In genomic region chr11:75171186-75171865, GRCm38 (mm10) we compare ENCODE assay signal across 10 mouse cellular contexts. TPM values are rescaled to one million over a fixed set of nuclear protein-coding genes. Genes with fewer than 3 reads are reported as not detected.
DNase-seq lines count a peak whose midpoint lies in the region; ATAC-seq lines count a peak whose summit lies in the region.
"Had no signal": no experiment of that assay in that cellular context is flagged by ENCODE, and none has a peak within 500 bp of the region (broad histone marks: within the 10 kb centered on the region; RNA-seq: fewer than 3 reads in every experiment).

No protein-coding gene starts in this region.

- peak overlapping the region; percentile 56 for H3K4me3 ChIP-seq in limb, embryonic 13.5 days

- no peak overlapping the region for H3K27ac ChIP-seq in limb, embryonic 13.5 days
- H3K27ac ChIP-seq: liver, embryonic 14.5 days had no signal

- 12% methylated on average over 17 of the region's 17 CpGs for WGBS in limb, embryonic 13.5 days

- H3K4me2 ChIP-seq in limb, embryonic 13.5 days (replicated peaks): peak overlapping the region; percentile 85

- intact Hi-C loops in heart, postnatal 14 days (cut with DNase I): loop anchor here (5.0 kb wide), 1 partner anchor 349 kb away; no protein-coding TSS in a partner anchor

- peak; percentile 94 for DNase-seq in heart, adult 11 months
- no peak for DNase-seq in heart, postnatal 14 days
- DNase-seq in urinary bladder, adult 2 months (ENCODE audit: low spot score): peak; percentile 20
- no peak for DNase-seq in urinary bladder, postnatal 10 days (ENCODE audit: low spot score)
- DNase-seq in left cerebral cortex, adult 11 months (ENCODE audit: low spot score): no peak
- no peak for DNase-seq in spleen, adult 12 weeks (ENCODE audit: low spot score)
- DNase-seq in urinary bladder, postnatal 36 days (ENCODE audit: low spot score in 2 of 2): no peak

- H3K9me3 ChIP-seq in limb, embryonic 13.5 days: no peaks in the 10 kb centered on the region

- peaks cover 78% of the 10 kb centered on the region for H3K27me3 ChIP-seq in limb, embryonic 13.5 days

- ATAC-seq in limb, embryonic 13.5 days (ENCODE audit: low FRiP score, low read depth): no peak

- H3K9ac ChIP-seq in limb, embryonic 13.5 days: no peak overlapping the region
- H3K9ac ChIP-seq: liver, embryonic 14.5 days had no signal

- H3K36me3 ChIP-seq in limb, embryonic 13.5 days: peaks cover 18% of the 10 kb centered on the region

- H3K4me1 ChIP-seq in limb, embryonic 13.5 days: peaks cover 65% of the 10 kb centered on the region

RNA-seq across cellular contexts. Expression of gene Hic1, which starts 2.0 kb away (rescaled TPM):
- total RNA-seq in heart, postnatal 14 days (2021): 10 to 100 TPM; 22.7 to 26.3 TPM
- polyA plus RNA-seq in urinary bladder, adult 2 months (2012; rRNA removed): 16.9 and 20.7 TPM in 2 replicates
- polyA plus RNA-seq in limb, embryonic 13.5 days (2015; fragmentation: Nextera tagmentation; extraction: Ambion mirVana): 28.2 and 29.3 TPM in 2 replicates

RNA-seq across cellular contexts. Expression of gene Ovca2, which starts 7.3 kb away (rescaled TPM):
- 1 to 10 TPM; 7.1 TPM for total RNA-seq in heart, postnatal 14 days (2021)
- polyA plus RNA-seq in urinary bladder, adult 2 months (2012; rRNA removed): 16.0 and 19.9 TPM in 2 replicates
- polyA plus RNA-seq in limb, embryonic 13.5 days (2015; fragmentation: Nextera tagmentation; extraction: Ambion mirVana): 27.8 and 29.5 TPM in 2 replicates

RNA-seq across cellular contexts. Expression of gene Dph1, which starts 19.7 kb away (rescaled TPM):
- total RNA-seq in heart, postnatal 14 days (2021): 1 to 10 TPM; 9.9 TPM
- 20.1 and 26.6 TPM in 2 replicates for polyA plus RNA-seq in urinary bladder, adult 2 months (2012; rRNA removed)
- polyA plus RNA-seq in limb, embryonic 13.5 days (2015; fragmentation: Nextera tagmentation; extraction: Ambion mirVana): 23.9 and 24.9 TPM in 2 replicates

RNA-seq across cellular contexts. Expression of gene Rtn4rl1, which starts 22.3 kb away (rescaled TPM):
- total RNA-seq in heart, postnatal 14 days (2021): 10 to 100 TPM; 10.6 to 13.2 TPM
- polyA plus RNA-seq in urinary bladder, adult 2 months (2012; rRNA removed): 23.3 and 34.8 TPM in 2 replicates
- polyA plus RNA-seq in limb, embryonic 13.5 days (2015; fragmentation: Nextera tagmentation; extraction: Ambion mirVana): 2.3 and 3.1 TPM in 2 replicates
- total RNA-seq: G1E had no signal
- polyA plus RNA-seq: G1E had no signal

Comparison
In these comparisons a context has a peak if more than half of its experiments do, and no peak if none do; other contexts are left out.
1. DNase-seq: peak in heart, adult 11 months (single experiment) and urinary bladder, adult 2 months (single experiment); none in heart, postnatal 14 days (0 of 2), urinary bladder, postnatal 10 days (single experiment), left cerebral cortex, adult 11 months (single experiment), spleen, adult 12 weeks (single experiment) and urinary bladder, postnatal 36 days (0 of 2).